ENCODE assay signal across 8 mouse cellular contexts in the genomic region with DNA sequence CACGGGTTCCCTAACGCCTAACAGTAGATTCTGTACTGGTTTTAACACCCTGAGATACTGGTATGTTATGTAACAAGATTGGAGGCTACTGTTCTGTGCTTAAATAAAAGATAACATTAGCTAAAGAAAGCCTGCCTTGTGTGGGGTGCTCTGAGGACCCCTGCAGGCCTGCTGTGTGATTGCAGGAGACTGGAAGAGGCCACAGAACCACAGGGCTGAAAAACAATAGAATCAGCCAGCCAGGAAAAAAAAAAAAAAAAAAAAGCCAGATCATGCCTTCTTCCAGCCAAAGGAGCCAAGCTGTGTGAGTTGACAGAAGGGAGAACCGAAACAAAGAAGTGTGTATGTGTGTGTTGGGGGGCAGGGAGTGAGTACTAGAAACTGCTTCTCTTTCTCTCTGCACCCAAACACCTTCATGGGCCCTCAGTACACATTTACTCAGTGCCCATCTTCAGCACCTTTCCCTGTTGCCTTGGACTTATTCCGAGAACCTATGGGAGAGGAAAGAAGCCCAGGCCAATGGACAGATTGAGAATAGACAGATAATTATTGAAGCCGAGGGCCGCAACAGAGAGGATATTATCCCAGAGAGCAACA. TPM values are rescaled to one million over a fixed set of nuclear protein-coding genes. Genes with fewer than 3 reads are reported as not detected.
A peak's percentile ranks its signal among the peaks of the same experiment; 100 is the strongest.
DNase-seq lines count a peak whose midpoint lies in the region; ATAC-seq lines count a peak whose summit lies in the region.

No protein-coding gene starts in this region.

- ATAC-seq in hindbrain, embryonic 12.5 days (ENCODE audit: low FRiP score): no peak
- ATAC-seq in midbrain, embryonic 12.5 days (ENCODE audit: low FRiP score, low read depth): no peak

- H3K27me3 ChIP-seq in hindbrain, embryonic 12.5 days: no peaks in the 10 kb centered on the region; the same call in 1 of the 2 replicates
- H3K27me3 ChIP-seq in midbrain, embryonic 12.5 days: peaks cover 6% of the 10 kb centered on the region
- no peaks in the 10 kb centered on the region for H3K27me3 ChIP-seq in splenic B cell, adult 2 months (ENCODE audit: control insufficient read depth, insufficient read depth, low read length, poor library complexity, severe bottlenecking)

- peak; percentile 59 for DNase-seq in urinary bladder, postnatal 14 days (ENCODE audit: low spot score)
- no peak for DNase-seq in urinary bladder, postnatal 10 days (ENCODE audit: low spot score)
- DNase-seq in cerebellum, adult 9-11 months: peak; percentile 87
- peak; percentile 66 to 81 for DNase-seq in frontal cortex, adult 2 months (ENCODE audit: extremely low spot score in 1 of 2, low spot score in 1 of 2)
- peak; percentile 49 to 60 for DNase-seq in left cerebral cortex, postnatal 10 days (ENCODE audit: extremely low spot score in 1 of 2, low spot score in 2 of 2)
- peak; percentile 80 for DNase-seq in splenic B cell, adult 2 months (ENCODE audit: low read depth, low spot score)

- 27% methylated on average over 6 of the region's 6 CpGs for WGBS in hindbrain, embryonic 12.5 days
- WGBS in midbrain, embryonic 12.5 days: 31% methylated on average over 6 of the region's 6 CpGs

- no peaks in the 10 kb centered on the region for H3K9me3 ChIP-seq in hindbrain, embryonic 12.5 days (replicated peaks)
- no peaks in the 10 kb centered on the region for H3K9me3 ChIP-seq in midbrain, embryonic 12.5 days

- H3K36me3 ChIP-seq in hindbrain, embryonic 12.5 days: no peaks in the 10 kb centered on the region
- H3K36me3 ChIP-seq in midbrain, embryonic 12.5 days: no peaks in the 10 kb centered on the region
- H3K36me3 ChIP-seq in splenic B cell, adult 2 months (ENCODE audit: control insufficient read depth, insufficient read depth, low read length, poor library complexity, severe bottlenecking): no peaks in the 10 kb centered on the region

- no peak overlapping the region for H3K4me3 ChIP-seq in hindbrain, embryonic 12.5 days
- no peak overlapping the region for H3K4me3 ChIP-seq in midbrain, embryonic 12.5 days

- peaks cover 28% of the 10 kb centered on the region for H3K4me1 ChIP-seq in hindbrain, embryonic 12.5 days
- H3K4me1 ChIP-seq in midbrain, embryonic 12.5 days: peaks cover 38% of the 10 kb centered on the region

- peak overlapping the region; percentile 77 for H3K27ac ChIP-seq in hindbrain, embryonic 12.5 days
- 0 out of 2 replicates have a peak overlapping the region, but pooled peaks have one; percentile 47 for H3K27ac ChIP-seq in midbrain, embryonic 12.5 days (replicated peaks)

- intact Hi-C loops in left cerebral cortex, postnatal 10 days (cut with DNase I): loop anchor here (10.0 kb wide), 1 partner anchor 101 kb away; no protein-coding TSS in a partner anchor

- H3K4me2 ChIP-seq in hindbrain, embryonic 12.5 days (replicated peaks): no peak overlapping the region
- H3K4me2 ChIP-seq in midbrain, embryonic 12.5 days (replicated peaks): no peak overlapping the region

- H3K9ac ChIP-seq in hindbrain, embryonic 12.5 days: peak overlapping the region; percentile 32; the same call in 1 of the 2 replicates
- H3K9ac ChIP-seq in midbrain, embryonic 12.5 days (replicated peaks): no peak overlapping the region

RNA-seq across cellular contexts. Expression of gene Ypel2, which starts 2.2 kb away (rescaled TPM):
- polyA plus RNA-seq in frontal cortex, adult 2 months (2012; rRNA removed): 32.6 and 34.9 TPM in 2 replicates
- polyA plus RNA-seq in hindbrain, embryonic 12.5 days (2016; fragmentation: Nextera tagmentation; extraction: Ambion mirVana): 9.6 TPM in 2 replicates
- 10 to 100 TPM; 21.4 to 22.4 TPM for total RNA-seq in left cerebral cortex, postnatal 10 days (2021)
- 10.0 and 10.3 TPM in 2 replicates for polyA plus RNA-seq in midbrain, embryonic 12.5 days (2016; fragmentation: Nextera tagmentation; extraction: Ambion mirVana)
